Comparison of ENCODE assay signal across 8 mouse cellular contexts in the genomic region with DNA sequence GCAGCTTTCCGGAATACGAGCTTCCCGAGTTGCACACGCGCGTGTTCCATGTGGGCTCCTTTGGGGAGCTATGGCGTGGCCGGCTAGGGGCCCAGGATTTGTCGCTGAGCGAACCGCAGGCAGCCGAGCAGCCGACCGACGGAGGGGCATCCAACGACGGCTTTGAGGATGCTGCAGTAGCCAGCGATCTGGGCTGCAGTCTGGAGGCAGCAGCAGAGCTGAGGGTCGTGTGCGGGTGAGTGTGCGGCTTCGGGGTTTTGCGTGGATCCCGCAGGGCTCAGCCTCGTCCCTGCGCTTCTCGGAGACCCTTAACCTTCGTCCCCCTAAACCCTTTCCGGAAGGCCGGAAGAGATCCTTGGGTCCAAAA. TPM values are rescaled to one million over a fixed set of nuclear protein-coding genes. Genes with fewer than 3 reads are reported as not detected.
DNase-seq lines count a peak whose midpoint lies in the region; ATAC-seq and TF ChIP-seq lines count a peak whose summit lies in the region.

No protein-coding gene starts in this region.

- no peak for TF ChIP-seq POLR2A in lung, adult 2 months (IDR thresholded peaks at IDR 0.05; ENCODE audit: borderline replicate concordance, extremely low read depth, low read depth, low read length)

- no peak for DNase-seq in lung, adult 2 months
- DNase-seq in lung, postnatal 25 days (ENCODE audit: low spot score), result no peak
- DNase-seq in embryonic facial prominence, embryonic 14.5 days (ENCODE audit: low spot score), result no peak
- DNase-seq in limb, embryonic 11.5 days (ENCODE audit: low spot score), result no peak
- no peak for DNase-seq in ovary, postnatal 14 days (ENCODE audit: low spot score)
- no peak for DNase-seq in thymus, postnatal 4 days
- DNase-seq in layer of hippocampus, adult 9-11 months, result no peak

- peaks cover 10% of the 10 kb centered on the region; the same call in 1 of the 2 replicates for H3K36me3 ChIP-seq in embryonic facial prominence, embryonic 14.5 days (ENCODE audit: control insufficient read depth, insufficient read depth, low read length)
- H3K36me3 ChIP-seq in limb, embryonic 11.5 days (ENCODE audit: control insufficient read depth, insufficient read depth, low read length), result no peaks in the 10 kb centered on the region
- H3K36me3 ChIP-seq in neural tube, embryonic 14.5 days (ENCODE audit: control insufficient read depth, insufficient read depth, low read length), result 0 out of 2 replicates have a peak, but pooled peaks cover 4% of the 10 kb centered on the region

- under 1% methylated on average over 30 of the region's 30 CpGs for WGBS in lung, adult 2 months
- WGBS in embryonic facial prominence, embryonic 14.5 days, result under 1% methylated on average over 19 of the region's 30 CpGs
- WGBS in limb, embryonic 11.5 days, result 0% methylated on average over 30 of the region's 30 CpGs
- under 1% methylated on average over 30 of the region's 30 CpGs for WGBS in neural tube, embryonic 14.5 days

- peak overlapping the region; percentile 57 for H3K4me2 ChIP-seq in embryonic facial prominence, embryonic 14.5 days (ENCODE audit: low read depth, low read length)
- H3K4me2 ChIP-seq in limb, embryonic 11.5 days (ENCODE audit: low read depth, severe bottlenecking), result peak overlapping the region; percentile 57
- peak overlapping the region; percentile 72 for H3K4me2 ChIP-seq in neural tube, embryonic 14.5 days (ENCODE audit: low read depth, low read length)

- no peak for TF ChIP-seq CTCF in lung, adult 2 months (IDR thresholded peaks at IDR 0.05; ENCODE audit: insufficient read depth, low read length)

- H3K4me3 ChIP-seq in lung, adult 2 months (replicated peaks; ENCODE audit: extremely low read depth, low read depth, low read length), result peak overlapping the region; percentile 94
- H3K4me3 ChIP-seq in embryonic facial prominence, embryonic 14.5 days (ENCODE audit: low read depth, low read length), result peak overlapping the region; percentile 71
- H3K4me3 ChIP-seq in limb, embryonic 11.5 days (ENCODE audit: low read depth, low read length), result peak overlapping the region; percentile 93
- H3K4me3 ChIP-seq in neural tube, embryonic 14.5 days (ENCODE audit: low read depth, low read length), result peak overlapping the region; percentile 75

- H3K27ac ChIP-seq in embryonic facial prominence, embryonic 14.5 days (replicated peaks; ENCODE audit: low read depth, low read length), result peak overlapping the region; percentile 65
- peak overlapping the region; percentile 1; the same call in 1 of the 2 replicates for H3K27ac ChIP-seq in limb, embryonic 11.5 days (replicated peaks; ENCODE audit: low read depth, low read length)
- H3K27ac ChIP-seq in neural tube, embryonic 14.5 days (ENCODE audit: low read depth, low read length), result peak overlapping the region; percentile 92

- H3K4me1 ChIP-seq in lung, adult 2 months (ENCODE audit: control insufficient read depth, insufficient read depth, low read length), result peaks cover 2% of the 10 kb centered on the region; the same call in 1 of the 2 replicates
- H3K4me1 ChIP-seq in embryonic facial prominence, embryonic 14.5 days (ENCODE audit: control insufficient read depth, insufficient read depth, low read length), result peaks cover 8% of the 10 kb centered on the region; the same call in 1 of the 2 replicates
- H3K4me1 ChIP-seq in limb, embryonic 11.5 days (ENCODE audit: control insufficient read depth, insufficient read depth, low read length), result peaks cover 4% of the 10 kb centered on the region; the same call in 1 of the 2 replicates
- H3K4me1 ChIP-seq in neural tube, embryonic 14.5 days (ENCODE audit: control insufficient read depth, insufficient read depth, low read length), result peaks cover 15% of the 10 kb centered on the region

- H3K27me3 ChIP-seq in embryonic facial prominence, embryonic 14.5 days (replicated peaks; ENCODE audit: control insufficient read depth, insufficient read depth, low read length), result no peaks in the 10 kb centered on the region
- H3K27me3 ChIP-seq in limb, embryonic 11.5 days (ENCODE audit: control insufficient read depth, insufficient read depth, low read length), result no peaks in the 10 kb centered on the region
- H3K27me3 ChIP-seq in neural tube, embryonic 14.5 days (ENCODE audit: control insufficient read depth, insufficient read depth, low read length), result 0 out of 2 replicates have a peak, but pooled peaks cover 2% of the 10 kb centered on the region

- no peaks in the 10 kb centered on the region for H3K9me3 ChIP-seq in embryonic facial prominence, embryonic 14.5 days (ENCODE audit: control insufficient read depth, low read length)
- no peaks in the 10 kb centered on the region for H3K9me3 ChIP-seq in limb, embryonic 11.5 days (ENCODE audit: control insufficient read depth, low read length)
- no peaks in the 10 kb centered on the region for H3K9me3 ChIP-seq in neural tube, embryonic 14.5 days (ENCODE audit: control insufficient read depth, low read length)

- H3K9ac ChIP-seq in embryonic facial prominence, embryonic 14.5 days (ENCODE audit: low read depth, low read length), result peak overlapping the region; percentile 87
- H3K9ac ChIP-seq in limb, embryonic 11.5 days (ENCODE audit: low read length), result peak overlapping the region; percentile 94
- H3K9ac ChIP-seq in neural tube, embryonic 14.5 days (replicated peaks; ENCODE audit: low read depth, low read length), result peak overlapping the region; percentile 88

- ATAC-seq in embryonic facial prominence, embryonic 14.5 days (ENCODE audit: low read depth), result peak; percentile 62
- no peak; the same call in 1 of the 2 replicates for ATAC-seq in limb, embryonic 11.5 days (ENCODE audit: insufficient number of reproducible peaks, low FRiP score, low TSS enrichment, low read depth)
- ATAC-seq in neural tube, embryonic 14.5 days (ENCODE audit: low read depth), result peak; percentile 68; the same call in 1 of the 2 replicates

RNA-seq across cellular contexts. Expression of gene Snapc3, which starts 0.3 kb away (rescaled TPM):
- 15.0 and 18.9 TPM in 2 replicates for polyA plus RNA-seq in lung, adult 2 months (2012; rRNA removed)
- polyA plus RNA-seq in embryonic facial prominence, embryonic 14.5 days (2014; fragmentation: Nextera tagmentation; extraction: Ambion mirVana), result 40.3 and 43.1 TPM in 2 replicates
- polyA plus RNA-seq in limb, embryonic 11.5 days (2014; fragmentation: Nextera tagmentation; extraction: Ambion mirVana), result 63.6 and 66.0 TPM in 2 replicates
- polyA plus RNA-seq in neural tube, embryonic 14.5 days (2014; fragmentation: Nextera tagmentation; extraction: Ambion mirVana), result 68.6 and 68.9 TPM in 2 replicates

Comparison
In these comparisons a context has a peak if more than half of its experiments do, and no peak if none do; other contexts are left out.
1. H3K27ac ChIP-seq: peak in every context shown above with its lines; median percentile 92 in neural tube, embryonic 14.5 days; 65 in embryonic facial prominence, embryonic 14.5 days; 1 in limb, embryonic 11.5 days.